Mouse (Mus musculus): ENCODE data around the gene Tor4a. TPM values are rescaled to one million over a fixed set of nuclear protein-coding genes. Genes with fewer than 3 reads are reported as not detected.

Tor4a gene
- polyA plus RNA-seq, 1 experiment from 2014 or later: 12.8 TPM

DNA sequence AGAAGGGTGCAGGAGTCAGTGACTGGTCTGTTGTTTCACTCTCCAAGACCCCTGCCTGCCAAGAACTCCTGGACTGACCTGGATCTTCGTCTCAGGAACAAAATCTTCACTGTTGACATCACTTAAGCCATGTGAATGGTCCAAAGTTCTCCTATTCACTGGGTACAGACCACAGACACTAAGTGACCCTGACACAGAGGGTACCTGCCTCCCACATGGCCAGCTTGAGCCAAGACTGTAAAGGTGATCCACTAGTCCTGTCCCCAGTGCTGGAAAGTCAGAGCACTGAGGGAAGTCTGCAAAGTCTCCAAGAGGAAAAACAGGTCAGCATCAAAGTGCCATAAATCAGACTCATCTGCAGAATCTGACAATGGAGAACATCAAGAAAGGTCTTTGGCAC is 10.9 kb upstream of the Tor4a start:
- Histone ChIP-seq H3K27ac (ENCODE audit: low read length) (no peak overlapping the region), H3K36me3 (ENCODE audit: control insufficient read depth, insufficient read depth, low read length) (peaks cover 57% of the 10 kb centered on the region), H3K9ac (replicated peaks; ENCODE audit: low read depth, low read length) (no peak overlapping the region), H3K27me3 (ENCODE audit: control insufficient read depth, insufficient read depth, low read length) (no peaks in the 10 kb centered on the region), H3K9me3 (ENCODE audit: control insufficient read depth, low read depth, low read length) (no peaks in the 10 kb centered on the region), H3K4me2 (replicated peaks; ENCODE audit: low read depth, low read length) (no peak overlapping the region), H3K4me1 (ENCODE audit: control insufficient read depth, insufficient read depth, low read length) (peaks cover 13% of the 10 kb centered on the region), H3K4me3 (ENCODE audit: low read depth, low read length) (no peak overlapping the region)
- no peak for ATAC-seq (ENCODE audit: insufficient number of reproducible peaks, insufficient read depth, low FRiP score, low read depth)
- WGBS: 88% methylated on average over 1 of the region's 1 CpGs

DNA sequence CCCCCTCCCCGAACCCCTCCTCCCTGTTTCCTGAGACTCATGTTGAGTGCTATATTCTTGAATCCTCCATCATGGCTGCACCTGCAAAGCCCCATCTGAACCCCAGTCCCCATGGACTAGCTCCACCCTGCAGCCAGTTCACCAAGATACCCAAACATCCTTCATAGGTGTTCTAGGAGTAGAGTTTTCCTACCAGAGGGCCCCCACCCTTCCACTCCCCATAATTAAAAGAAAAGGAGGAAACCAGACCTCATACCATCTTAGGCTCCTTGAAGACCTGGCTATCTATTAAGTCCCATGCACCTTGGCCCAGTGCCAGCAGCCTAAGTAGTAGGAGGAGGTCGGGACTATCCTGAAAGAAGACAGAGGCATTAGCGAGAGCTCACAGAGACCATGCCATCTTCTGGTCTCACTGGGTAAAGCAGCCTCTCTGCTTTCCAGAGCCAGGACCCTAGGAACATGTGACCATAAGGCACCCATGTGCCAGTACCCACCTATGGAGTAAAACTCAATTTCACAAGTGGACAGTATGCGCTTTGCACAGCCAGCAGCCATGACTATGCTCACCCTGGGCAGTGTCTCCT is 7.0 kb upstream of the Tor4a start:
- H3K4me2 ChIP-seq (replicated peaks; ENCODE audit: low read depth, low read length): no peak overlapping the region
- H3K9ac ChIP-seq (replicated peaks; ENCODE audit: low read depth, low read length): no peak overlapping the region
- no peak for ATAC-seq (ENCODE audit: insufficient number of reproducible peaks, insufficient read depth, low FRiP score, low read depth)
- H3K27me3 ChIP-seq (ENCODE audit: control insufficient read depth, insufficient read depth, low read length): no peaks in the 10 kb centered on the region
- H3K9me3 ChIP-seq (ENCODE audit: control insufficient read depth, low read depth, low read length): no peaks in the 10 kb centered on the region
- no peak overlapping the region for H3K27ac ChIP-seq (ENCODE audit: low read length)
- H3K4me3 ChIP-seq (ENCODE audit: low read depth, low read length): no peak overlapping the region
- 61% methylated on average over 4 of the region's 4 CpGs for whole genome bisulfite sequencing
- H3K4me1 ChIP-seq (ENCODE audit: control insufficient read depth, insufficient read depth, low read length): no peaks in the 10 kb centered on the region
- peaks cover 84% of the 10 kb centered on the region for H3K36me3 ChIP-seq (ENCODE audit: control insufficient read depth, insufficient read depth, low read length)

- Histone ChIP-seq H3K27ac (ENCODE audit: low read length) (no peak overlapping the region), H3K9me3 (ENCODE audit: control insufficient read depth, low read depth, low read length) (no peaks in the 10 kb centered on the region), H3K4me1 (ENCODE audit: control insufficient read depth, insufficient read depth, low read length) (0 out of 2 replicates have a peak, but pooled peaks cover 4% of the 10 kb centered on the region), H3K9ac (replicated peaks; ENCODE audit: low read depth, low read length) (no peak overlapping the region), H3K4me3 (ENCODE audit: low read depth, low read length) (no peak overlapping the region), H3K36me3 (ENCODE audit: control insufficient read depth, insufficient read depth, low read length) (peaks cover 61% of the 10 kb centered on the region), H3K27me3 (ENCODE audit: control insufficient read depth, insufficient read depth, low read length) (0 out of 2 replicates have a peak, but pooled peaks cover 2% of the 10 kb centered on the region), H3K4me2 (replicated peaks; ENCODE audit: low read depth, low read length) (no peak overlapping the region)
- WGBS: 98% methylated on average over 2 of the region's 2 CpGs
- no peak for ATAC-seq (ENCODE audit: insufficient number of reproducible peaks, insufficient read depth, low FRiP score, low read depth)
These were observed 3.9 kb upstream of the Tor4a start for GRCm38 (mm10) chr2:25200631-25201030.

DNA sequence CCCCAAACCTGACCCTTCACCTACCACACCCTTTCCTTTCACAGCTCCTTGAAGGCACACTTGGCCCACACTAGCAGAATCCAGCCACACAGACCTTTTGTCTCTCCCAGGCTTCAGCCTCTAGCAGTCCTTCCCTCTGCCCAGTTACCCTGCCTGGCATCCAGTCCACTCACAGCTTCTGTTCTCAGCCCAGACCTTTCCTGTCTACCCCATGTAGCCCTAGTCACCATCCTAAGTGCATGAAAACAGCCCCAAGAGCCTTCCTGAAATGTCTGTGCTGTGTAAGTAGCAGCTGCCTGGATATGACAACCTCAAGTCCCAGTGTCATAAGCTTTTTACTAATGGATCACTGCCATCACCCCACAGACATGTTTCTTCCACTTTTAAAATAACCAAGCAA is 1.3 kb upstream of the Tor4a start:
- Histone ChIP-seq H3K9ac (replicated peaks; ENCODE audit: low read depth, low read length) (no peak overlapping the region), H3K27me3 (ENCODE audit: control insufficient read depth, insufficient read depth, low read length) (0 out of 2 replicates have a peak, but pooled peaks cover 8% of the 10 kb centered on the region), H3K9me3 (ENCODE audit: control insufficient read depth, low read depth, low read length) (no peaks in the 10 kb centered on the region), H3K4me1 (ENCODE audit: control insufficient read depth, insufficient read depth, low read length) (peaks cover 14% of the 10 kb centered on the region; the same call in 1 of the 2 replicates), H3K4me3 (ENCODE audit: low read depth, low read length) (no peak overlapping the region), H3K27ac (ENCODE audit: low read length) (no peak overlapping the region), H3K4me2 (replicated peaks; ENCODE audit: low read depth, low read length) (no peak overlapping the region), H3K36me3 (ENCODE audit: control insufficient read depth, insufficient read depth, low read length) (peaks cover 35% of the 10 kb centered on the region)
- no peak for ATAC-seq (ENCODE audit: insufficient number of reproducible peaks, insufficient read depth, low FRiP score, low read depth)

GRCm38 (mm10) chr2:25197191-25197590 is 505 bp upstream of the Tor4a start:
- no peak for ATAC-seq (ENCODE audit: insufficient number of reproducible peaks, insufficient read depth, low FRiP score, low read depth)
- Histone ChIP-seq H3K4me3 (ENCODE audit: low read depth, low read length) (no peak overlapping the region), H3K36me3 (ENCODE audit: control insufficient read depth, insufficient read depth, low read length) (peaks cover 27% of the 10 kb centered on the region), H3K9ac (replicated peaks; ENCODE audit: low read depth, low read length) (no peak overlapping the region), H3K4me1 (ENCODE audit: control insufficient read depth, insufficient read depth, low read length) (peaks cover 14% of the 10 kb centered on the region; the same call in 1 of the 2 replicates), H3K27me3 (ENCODE audit: control insufficient read depth, insufficient read depth, low read length) (0 out of 2 replicates have a peak, but pooled peaks cover 8% of the 10 kb centered on the region), H3K27ac (ENCODE audit: low read length) (peak overlapping the region; percentile 81; the same call in 1 of the 2 replicates), H3K4me2 (replicated peaks; ENCODE audit: low read depth, low read length) (0 out of 2 replicates have a peak overlapping the region, but pooled peaks have one; percentile 36), H3K9me3 (ENCODE audit: control insufficient read depth, low read depth, low read length) (no peaks in the 10 kb centered on the region)
- WGBS: 23% methylated on average over 2 of the region's 2 CpGs

- H3K36me3 ChIP-seq (ENCODE audit: control insufficient read depth, insufficient read depth, low read length): peaks cover 15% of the 10 kb centered on the region
- 17% methylated on average over 55 of the region's 55 CpGs for WGBS
- H3K4me1 ChIP-seq (ENCODE audit: control insufficient read depth, insufficient read depth, low read length): peaks cover 14% of the 10 kb centered on the region; the same call in 1 of the 2 replicates
- H3K9ac ChIP-seq (replicated peaks; ENCODE audit: low read depth, low read length): no peak overlapping the region; the same call in 1 of the 2 replicates
- H3K27me3 ChIP-seq (ENCODE audit: control insufficient read depth, insufficient read depth, low read length): 0 out of 2 replicates have a peak, but pooled peaks cover 8% of the 10 kb centered on the region
- H3K4me2 ChIP-seq (replicated peaks; ENCODE audit: low read depth, low read length): peak overlapping the region; percentile 36
- H3K27ac ChIP-seq (ENCODE audit: low read length): peak overlapping the region; percentile 81; the same call in 1 of the 2 replicates
- H3K9me3 ChIP-seq (ENCODE audit: control insufficient read depth, low read depth, low read length): no peaks in the 10 kb centered on the region
- peak; percentile 12; the same call in 1 of the 2 replicates for ATAC-seq (ENCODE audit: insufficient number of reproducible peaks, insufficient read depth, low FRiP score, low read depth)
- H3K4me3 ChIP-seq (ENCODE audit: low read depth, low read length): peak overlapping the region; percentile 27
These were observed 1.2 kb downstream of the Tor4a start for GRCm38 (mm10) chr2:25195211-25196156.

DNA sequence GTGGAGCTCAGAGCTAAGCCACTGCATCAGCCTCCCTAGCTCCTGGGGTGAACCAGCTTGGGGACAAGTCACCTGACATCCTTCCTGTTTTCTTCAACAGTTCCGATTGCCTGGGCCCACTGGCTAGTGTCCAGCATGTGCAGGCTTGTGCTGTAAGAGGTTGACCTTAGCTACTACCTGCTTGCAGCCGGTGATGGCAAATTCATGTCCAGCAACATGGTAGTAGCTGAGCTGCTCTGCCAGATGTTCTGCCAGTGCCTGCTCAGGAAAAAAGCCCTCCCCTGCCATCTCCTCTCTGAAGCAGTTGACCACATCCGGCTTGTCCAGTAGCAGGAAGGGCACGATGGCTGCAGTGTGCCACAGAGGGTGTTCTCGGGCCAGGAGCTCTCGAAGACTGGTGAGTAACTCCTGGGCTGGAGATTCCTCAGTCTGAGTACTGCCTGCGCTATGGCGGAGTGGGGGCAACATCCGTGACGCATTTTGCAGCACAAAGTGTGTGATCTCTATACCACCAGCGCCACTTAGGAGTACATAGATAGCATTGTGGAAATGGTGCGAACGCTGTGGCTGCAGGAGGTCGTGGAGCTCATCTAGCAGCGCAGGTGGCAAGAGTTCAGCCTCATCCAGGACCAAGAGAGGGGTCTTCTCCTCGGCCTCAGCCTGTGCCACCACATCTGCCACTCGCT is 2.1 kb downstream of the Tor4a start:
- Histone ChIP-seq H3K9ac (replicated peaks; ENCODE audit: low read depth, low read length) (no peak overlapping the region; the same call in 1 of the 2 replicates), H3K4me2 (replicated peaks; ENCODE audit: low read depth, low read length) (peak overlapping the region; percentile 36; the same call in 1 of the 2 replicates), H3K9me3 (ENCODE audit: control insufficient read depth, low read depth, low read length) (no peaks in the 10 kb centered on the region), H3K4me1 (ENCODE audit: control insufficient read depth, insufficient read depth, low read length) (peaks cover 14% of the 10 kb centered on the region; the same call in 1 of the 2 replicates), H3K36me3 (ENCODE audit: control insufficient read depth, insufficient read depth, low read length) (peaks cover 7% of the 10 kb centered on the region), H3K27ac (ENCODE audit: low read length) (no peak overlapping the region; the same call in 1 of the 2 replicates), H3K27me3 (ENCODE audit: control insufficient read depth, insufficient read depth, low read length) (0 out of 2 replicates have a peak, but pooled peaks cover 8% of the 10 kb centered on the region), H3K4me3 (ENCODE audit: low read depth, low read length) (no peak overlapping the region)
- 84% methylated on average over 17 of the region's 17 CpGs for WGBS
- ATAC-seq (ENCODE audit: insufficient number of reproducible peaks, insufficient read depth, low FRiP score, low read depth): no peak

DNA sequence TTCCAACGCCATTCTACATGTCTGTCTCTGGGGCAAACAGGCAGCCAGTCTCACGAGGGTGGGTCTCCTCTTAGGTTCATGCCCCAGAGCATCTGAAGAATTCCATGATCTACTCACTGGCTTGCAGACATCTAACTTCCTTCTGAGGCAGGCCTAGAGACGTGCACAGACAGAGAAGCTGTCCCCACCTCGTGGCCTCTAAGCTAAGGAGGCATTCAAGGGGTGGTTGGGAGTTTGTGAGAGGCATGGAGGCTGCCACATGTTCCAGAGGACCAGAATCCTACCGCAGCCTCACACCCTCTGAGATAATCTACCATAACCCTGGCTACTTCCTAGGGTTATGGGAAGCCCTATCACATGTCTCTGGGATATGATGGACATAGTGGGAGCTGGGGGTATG is 2.7 kb downstream of the Tor4a start:
- H3K36me3 ChIP-seq (ENCODE audit: control insufficient read depth, insufficient read depth, low read length): peaks cover under 1% of the 10 kb centered on the region; the same call in 1 of the 2 replicates
- H3K4me2 ChIP-seq (replicated peaks; ENCODE audit: low read depth, low read length): no peak overlapping the region
- peaks cover 14% of the 10 kb centered on the region; the same call in 1 of the 2 replicates for H3K4me1 ChIP-seq (ENCODE audit: control insufficient read depth, insufficient read depth, low read length)
- H3K9ac ChIP-seq (replicated peaks; ENCODE audit: low read depth, low read length): no peak overlapping the region
- ATAC-seq (ENCODE audit: insufficient number of reproducible peaks, insufficient read depth, low FRiP score, low read depth): no peak
- no peaks in the 10 kb centered on the region for H3K9me3 ChIP-seq (ENCODE audit: control insufficient read depth, low read depth, low read length)
- 0 out of 2 replicates have a peak, but pooled peaks cover 8% of the 10 kb centered on the region for H3K27me3 ChIP-seq (ENCODE audit: control insufficient read depth, insufficient read depth, low read length)
- H3K27ac ChIP-seq (ENCODE audit: low read length): no peak overlapping the region
- no peak overlapping the region for H3K4me3 ChIP-seq (ENCODE audit: low read depth, low read length)
- WGBS: 79% methylated on average over 5 of the region's 5 CpGs
